Mouse (Mus musculus) thymus, adult 2 months (tissue): Measurements from ENCODE around the gene Igsf11. TPM values are rescaled to one million over a fixed set of nuclear protein-coding genes. Genes with fewer than 3 reads are reported as not detected.

ENCODE experiments used
- DNase-seq: peaks from one replicate; pipeline ENCODE4 v3.0.0; 2021
- H3K27ac ChIP-seq: fragments of 200-500 bp; 2 replicates; pipeline ENCODE4 v1.5.1; 2012; ENCODE audit warnings: low read length, control low read depth; ENCODE audit not compliant: control insufficient read depth, insufficient read depth
- H3K27me3 ChIP-seq: fragments of 200-500 bp; 2 replicates; pipeline ENCODE4 v1.6.1; 2012; ENCODE audit warnings: mild to moderate bottlenecking, low read length, moderate library complexity, mixed read lengths; ENCODE audit not compliant: control insufficient read depth, insufficient read depth
- H3K36me3 ChIP-seq: fragments of 200-500 bp; 2 replicates; pipeline ENCODE4 v1.6.1; 2012; ENCODE audit warnings: mild to moderate bottlenecking, low read length, moderate library complexity; ENCODE audit not compliant: control insufficient read depth, insufficient read depth
- H3K4me1 ChIP-seq: fragments of 200-500 bp; replicated peaks from 2 replicates; pipeline ENCODE4 v1.6.1; 2012; ENCODE audit warnings: low read length; ENCODE audit not compliant: control insufficient read depth, insufficient read depth
- H3K4me3 ChIP-seq: fragments of 200-500 bp; 2 replicates; pipeline ENCODE4 v1.5.1; 2012; ENCODE audit warnings: mild to moderate bottlenecking, low read length, control low read depth, moderate library complexity; ENCODE audit not compliant: control insufficient read depth, insufficient read depth
- CTCF ChIP-seq: fragments of 200-500 bp; IDR thresholded peaks from 2 replicates; pipeline ENCODE4 v1.5.1; 2012; ENCODE audit warnings: mild to moderate bottlenecking, control low read depth, low read length, moderate library complexity, borderline replicate concordance; ENCODE audit not compliant: control insufficient read depth, poor library complexity, insufficient read depth; ENCODE audit errors: extremely low read depth
- POLR2A ChIP-seq: fragments of 200-500 bp; IDR thresholded peaks from 2 replicates; pipeline ENCODE4 v1.6.1; 2012; ENCODE audit warnings: mild to moderate bottlenecking, low read length, control low read depth, moderate library complexity; ENCODE audit not compliant: control insufficient read depth, poor library complexity, insufficient read depth; ENCODE audit errors: extremely low read depth
- WGBS: fragments of 180-500 bp; shearing (Covaris S2); methylation state at CpG from one replicate; pipeline ENCODE4 v1.1.7; 2018; 5-methylcytosine and 5-hydroxymethylcytosine counted together
- polyA plus RNA-seq: library from polyadenylated mRNA; depleted of rRNA; stranded (reverse); fragments of >200 nt; gene quantifications from 2 replicates; pipeline ENCODE4 v1.2.3, GENCODE M21; 2012; rRNA removed

Gene Igsf11
- 0.09 and 0.13 TPM in 2 replicates for polyA plus RNA-seq

DNA sequence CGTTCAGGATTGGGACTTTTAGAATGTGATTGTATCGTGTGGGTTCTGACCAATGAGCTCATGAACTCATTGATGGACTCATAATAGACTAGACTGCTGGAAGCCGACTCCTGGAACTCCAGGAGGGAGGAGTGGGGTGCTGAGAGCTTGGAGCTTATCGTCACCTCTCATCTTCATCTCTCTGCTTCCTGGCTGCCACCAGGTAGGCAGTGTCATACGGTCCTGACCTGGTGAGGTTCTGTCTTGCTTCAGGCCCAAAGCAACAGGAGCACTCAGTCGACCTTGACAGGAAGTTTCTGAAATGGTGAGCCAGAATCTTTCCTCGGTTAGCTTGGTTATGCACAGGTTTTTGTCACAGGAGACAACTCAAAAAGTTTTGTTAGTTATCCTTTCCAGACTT lies at the start of gene Igsf11:
TSS of gene Igsf11 (plus strand) at position 301 of the 400 bp plus-strand sequence.
- no peak for DNase-seq
- no peaks in the 10 kb centered on the region for H3K27me3 ChIP-seq
- TF ChIP-seq POLR2A, result no peak
- TF ChIP-seq CTCF, result no peak
- H3K27ac ChIP-seq, result no peak within 1 kb of the TSS
- H3K4me1 ChIP-seq, result no peaks in the 10 kb centered on the region
- H3K36me3 ChIP-seq, result no peaks in the 10 kb centered on the region
- no peak within 1 kb of the TSS for H3K4me3 ChIP-seq
- 82% methylated on average over 7 of the region's 7 CpGs for WGBS

DNA sequence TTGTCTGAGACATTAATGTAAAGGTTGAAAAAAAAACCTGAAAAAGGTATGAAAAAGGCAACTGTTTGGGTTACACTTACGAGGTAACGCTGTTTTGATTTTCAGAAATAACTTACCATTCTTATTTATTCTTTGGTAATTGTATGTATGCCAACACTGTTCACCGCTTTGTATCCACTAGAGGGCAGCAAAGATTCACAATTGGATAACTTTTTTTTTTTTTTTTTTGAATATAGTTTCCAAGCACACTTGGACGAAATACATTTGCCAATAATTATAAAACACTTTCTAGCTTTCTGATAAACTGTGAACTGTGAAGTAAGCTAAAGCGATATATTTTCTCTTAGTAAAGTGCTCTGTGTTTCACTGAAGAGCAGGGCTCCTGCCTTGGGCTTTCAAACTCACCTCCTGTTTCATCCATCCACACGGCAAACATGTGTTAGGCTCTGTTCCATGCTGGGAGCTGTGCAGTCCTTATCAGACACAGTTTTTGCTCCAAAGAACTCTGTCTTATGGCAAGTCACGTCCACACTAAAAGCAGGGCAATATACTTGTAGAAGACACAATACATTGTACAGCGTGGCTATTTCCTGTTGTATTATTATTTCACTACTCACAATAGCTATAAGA lies 34.2 kb upstream of the Igsf11 start:
- WGBS, result 38% methylated on average over 8 of the region's 8 CpGs
- TF ChIP-seq CTCF, result no peak
- no peak for TF ChIP-seq POLR2A
- no peak for DNase-seq
- Histone ChIP-seq H3K27me3 (no peaks in the 10 kb centered on the region), H3K4me3 (no peak overlapping the region), H3K4me1 (no peaks in the 10 kb centered on the region), H3K27ac (no peak overlapping the region), H3K36me3 (no peaks in the 10 kb centered on the region)

DNA sequence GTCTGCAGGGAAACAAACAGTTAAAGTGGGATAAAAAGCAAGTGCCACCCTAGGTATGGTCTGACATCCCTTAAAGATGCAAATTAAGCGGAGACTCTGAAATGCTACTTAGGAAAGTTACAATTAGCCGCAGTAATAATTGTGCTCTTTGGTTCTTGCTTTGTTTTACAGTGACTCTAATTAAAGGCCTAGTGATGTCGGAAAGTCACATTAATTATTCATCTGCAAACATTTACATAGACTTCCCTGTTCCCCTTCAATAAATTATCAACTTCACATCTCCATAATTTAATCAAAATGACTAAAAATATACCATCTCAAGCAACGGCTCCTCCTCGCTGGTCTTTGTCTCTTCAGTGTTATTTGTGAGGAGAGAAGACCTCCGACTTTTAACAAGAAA lies 31.9 kb upstream of the Igsf11 start:
- H3K36me3 ChIP-seq, result no peaks in the 10 kb centered on the region
- no peak overlapping the region for H3K4me3 ChIP-seq
- no peak for DNase-seq
- no peak for TF ChIP-seq POLR2A
- no peak for TF ChIP-seq CTCF
- no peak overlapping the region for H3K27ac ChIP-seq
- WGBS, result 89% methylated on average over 6 of the region's 6 CpGs
- H3K4me1 ChIP-seq, result no peaks in the 10 kb centered on the region
- no peaks in the 10 kb centered on the region for H3K27me3 ChIP-seq

DNA sequence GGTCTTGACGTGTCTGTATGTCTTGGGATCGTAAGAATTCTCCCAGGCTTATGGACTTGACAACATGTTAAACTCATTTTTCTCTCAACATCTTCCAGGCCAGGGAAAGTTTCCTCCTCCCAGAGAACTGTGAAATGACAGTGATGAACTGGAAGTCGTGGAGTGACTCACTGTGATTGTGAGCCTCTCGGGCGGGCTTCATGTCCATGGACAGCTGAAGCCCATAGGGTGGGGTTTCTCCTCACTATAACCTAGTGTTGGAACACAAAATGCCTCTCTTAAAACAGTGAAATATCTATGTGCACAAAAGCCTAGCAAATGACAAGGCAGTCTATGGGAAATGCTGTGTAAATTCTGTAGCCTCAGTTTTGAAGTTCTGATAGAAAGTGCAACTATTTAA lies 28.1 kb upstream of the Igsf11 start:
- WGBS, result 80% methylated on average over 5 of the region's 5 CpGs
- TF ChIP-seq POLR2A, result no peak
- no peak for DNase-seq

DNA sequence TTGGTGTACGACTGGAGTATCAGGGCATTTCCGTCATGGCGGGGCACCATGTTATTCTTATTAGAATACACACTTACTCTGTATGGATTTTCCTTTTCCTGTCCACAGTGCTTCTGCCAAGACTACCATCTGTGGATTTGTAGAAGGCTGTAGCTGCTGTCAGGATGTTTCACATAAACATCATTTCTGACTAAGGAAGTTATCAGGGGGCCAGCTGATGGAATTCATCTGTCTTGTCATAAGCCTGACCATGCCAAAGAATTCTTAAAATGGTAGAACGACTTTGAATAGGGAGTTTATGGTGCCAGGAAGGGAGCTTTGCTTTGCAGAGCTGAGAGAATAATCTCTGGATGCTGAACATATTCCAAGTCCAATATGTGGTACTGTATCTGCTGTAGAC lies 19.2 kb upstream of the Igsf11 start:
- Histone ChIP-seq H3K27ac (no peak overlapping the region), H3K4me3 (no peak overlapping the region), H3K4me1 (no peaks in the 10 kb centered on the region), H3K27me3 (no peaks in the 10 kb centered on the region), H3K36me3 (no peaks in the 10 kb centered on the region)
- WGBS, result 86% methylated on average over 4 of the region's 4 CpGs
- DNase-seq, result no peak
- no peak for TF ChIP-seq POLR2A
- no peak for TF ChIP-seq CTCF

More for the DNA sequence above, 28.1 kb upstream of the Igsf11 start:
- H3K4me1 ChIP-seq, result no peaks in the 10 kb centered on the region
- H3K27me3 ChIP-seq, result no peaks in the 10 kb centered on the region
- H3K36me3 ChIP-seq, result no peaks in the 10 kb centered on the region
- H3K4me3 ChIP-seq, result no peak overlapping the region
- H3K27ac ChIP-seq, result no peak overlapping the region

DNA sequence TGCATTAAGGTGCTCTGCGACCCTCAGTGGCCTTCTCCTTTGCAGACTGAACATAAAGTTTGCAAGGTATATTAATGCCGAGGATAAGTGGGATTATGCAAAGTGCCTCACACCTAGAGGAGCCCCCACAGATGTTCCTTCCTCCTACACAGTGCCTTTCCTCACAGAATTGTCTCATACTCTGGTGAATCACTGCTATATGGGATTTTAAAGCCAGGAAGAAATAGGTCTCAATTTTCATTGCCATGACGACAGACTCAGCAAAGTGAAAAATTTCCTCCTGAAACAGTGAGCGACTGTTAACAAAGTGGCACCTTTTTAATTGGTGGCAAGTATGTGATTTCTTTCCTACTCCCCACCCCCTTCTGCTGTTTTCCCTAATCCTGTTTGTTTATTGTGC lies 18.0 kb upstream of the Igsf11 start:
- WGBS, result 52% methylated on average over 4 of the region's 4 CpGs
- Histone ChIP-seq H3K27me3 (no peaks in the 10 kb centered on the region), H3K4me1 (no peaks in the 10 kb centered on the region), H3K36me3 (no peaks in the 10 kb centered on the region), H3K27ac (no peak overlapping the region), H3K4me3 (no peak overlapping the region)
- TF ChIP-seq POLR2A (no peak), CTCF (no peak)
- no peak for DNase-seq

DNA sequence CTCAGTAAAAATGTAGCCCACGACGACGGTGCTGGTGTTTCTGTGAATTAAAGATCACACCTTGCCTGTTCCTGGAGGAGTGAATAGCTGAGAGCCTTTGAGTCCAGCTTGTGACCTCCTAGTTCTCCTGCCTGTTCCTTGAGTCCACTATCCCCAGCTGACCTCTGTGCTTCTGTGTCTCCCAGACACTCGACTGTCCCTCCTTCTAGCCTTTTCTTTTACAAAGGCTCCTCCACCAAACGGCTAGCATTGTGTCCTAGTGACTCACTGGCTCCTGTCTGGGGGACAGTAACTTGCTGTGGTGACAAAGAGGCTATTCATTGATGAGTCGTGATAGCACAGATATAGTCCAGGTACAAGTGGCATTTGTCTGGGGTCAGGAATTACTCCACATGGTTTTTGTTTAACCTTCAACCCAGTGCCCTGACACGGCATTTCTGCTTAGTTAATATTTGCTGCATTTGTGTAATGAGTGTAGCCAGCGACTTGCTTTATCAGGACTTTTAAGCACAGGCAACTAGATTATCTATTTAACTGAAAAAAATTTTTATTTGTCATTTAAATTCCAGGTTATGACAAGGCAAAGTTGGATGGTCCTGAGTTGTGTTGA lies 6.5 kb downstream of the Igsf11 start:
- no peak for DNase-seq
- no peak for TF ChIP-seq POLR2A
- TF ChIP-seq CTCF, result no peak
- no peak overlapping the region for H3K27ac ChIP-seq
- H3K4me3 ChIP-seq, result no peak overlapping the region
- H3K27me3 ChIP-seq, result peaks cover 3% of the 10 kb centered on the region
- H3K36me3 ChIP-seq, result no peaks in the 10 kb centered on the region
- no peaks in the 10 kb centered on the region for H3K4me1 ChIP-seq
- WGBS, result 63% methylated on average over 8 of the region's 8 CpGs

DNA sequence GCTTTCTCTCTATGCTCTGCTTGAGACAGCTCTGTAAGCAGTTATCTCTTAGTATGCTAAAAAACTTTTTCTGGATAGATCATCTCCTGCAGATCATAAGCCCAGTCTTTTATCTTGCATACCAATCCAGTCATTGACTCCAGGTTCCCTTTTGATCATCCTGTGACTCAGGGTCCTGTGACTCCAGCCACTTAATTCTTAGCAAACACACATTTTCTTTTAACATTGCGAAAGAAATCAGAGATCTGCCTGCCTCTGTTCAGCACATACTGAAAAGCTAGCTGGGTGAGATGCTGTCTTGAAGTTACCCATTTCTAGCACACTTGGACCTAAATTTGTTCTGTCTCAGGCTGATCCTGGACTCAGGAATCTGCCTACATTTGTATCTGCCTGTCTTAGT lies 7.6 kb downstream of the Igsf11 start:
- H3K27me3 ChIP-seq, result peaks cover 3% of the 10 kb centered on the region
- no peak overlapping the region for H3K4me3 ChIP-seq
- no peak for DNase-seq
- no peaks in the 10 kb centered on the region for H3K4me1 ChIP-seq
- WGBS, result 95% methylated on average over 1 of the region's 1 CpGs
- H3K36me3 ChIP-seq, result no peaks in the 10 kb centered on the region
- TF ChIP-seq CTCF (no peak), POLR2A (no peak)
- no peak overlapping the region for H3K27ac ChIP-seq
